Mouse (Mus musculus): ENCODE measurements at regions not wholly inside any gene's neighbourhood (a gene's known extent, or its start where the extent isn't known, plus 50 kb on each side); places are given as distances from the start of the nearest gene placed in this dataset.

DNA sequence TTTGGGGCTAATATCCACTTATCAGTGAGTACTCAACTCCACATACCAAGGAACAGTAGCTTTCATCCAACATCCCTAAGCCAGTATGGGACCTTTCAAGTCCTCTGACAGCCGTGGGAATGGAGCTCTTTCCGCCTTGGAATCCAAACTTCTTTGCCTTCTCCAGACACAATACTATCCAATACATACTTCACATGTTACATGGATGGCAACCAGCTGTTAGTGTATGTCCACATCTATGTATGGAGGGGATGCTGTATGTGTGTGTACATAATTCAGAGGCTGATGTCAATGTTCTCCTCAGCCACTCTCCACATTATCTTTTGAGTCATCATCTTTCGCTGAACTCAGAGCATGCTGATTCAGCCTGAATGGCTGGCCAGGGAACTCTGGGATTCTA is 79.8 kb upstream of the Sp4 start:
- no peak for TF ChIP-seq CTCF (IDR thresholded peaks at IDR 0.05; ENCODE audit: control insufficient read depth, insufficient read depth, insufficient replicate concordance, low read depth, low read length)
- no peak for TF ChIP-seq POLR2A (IDR thresholded peaks at IDR 0.05; ENCODE audit: control insufficient read depth, low read depth, low read length)

Data from testis, adult 2 months (tissue).